Mouse (Mus musculus): ENCODE results near the gene Ryr2. TPM values are rescaled to one million over a fixed set of nuclear protein-coding genes. Genes with fewer than 3 reads are reported as not detected.

Ryr2 gene
- polyA plus RNA-seq, 1 experiment from 2014 or later, result 8.4 TPM

DNA sequence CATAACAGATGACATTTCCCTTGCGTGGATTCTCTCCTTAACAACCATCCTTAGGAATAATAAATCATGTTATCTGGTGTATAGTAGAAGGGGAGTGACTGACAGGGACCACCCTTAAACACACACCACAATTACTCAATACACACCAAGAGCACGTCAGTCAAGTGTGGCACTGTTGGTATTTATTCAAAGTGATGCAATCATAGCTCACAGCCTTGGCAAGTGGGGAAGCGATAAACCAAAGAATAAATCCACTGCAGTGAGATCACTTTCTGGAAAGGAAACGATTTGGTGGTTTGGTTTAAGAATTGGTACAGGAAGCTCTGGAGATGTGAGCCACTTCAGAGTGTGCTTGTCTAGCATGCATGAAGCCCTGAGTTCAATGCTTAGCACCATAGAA is 119.2 kb downstream of the Ryr2 start:
- H3K36me3 ChIP-seq (replicated peaks; ENCODE audit: control insufficient read depth, insufficient read depth), result no peaks in the 10 kb centered on the region
- H3K4me1 ChIP-seq (replicated peaks; ENCODE audit: control insufficient read depth, insufficient read depth, low read length), result no peaks in the 10 kb centered on the region
- no peaks in the 10 kb centered on the region for H3K9me3 ChIP-seq (ENCODE audit: control insufficient read depth, low read length)
- no peak overlapping the region for H3K27ac ChIP-seq
- no peak for ATAC-seq (ENCODE audit: low FRiP score)
- no peak for DNase-seq (ENCODE audit: low spot score)
- H3K4me3 ChIP-seq (replicated peaks; ENCODE audit: low read length), result no peak overlapping the region
- H3K4me2 ChIP-seq (replicated peaks), result no peak overlapping the region
- H3K27me3 ChIP-seq (ENCODE audit: control insufficient read depth, insufficient read depth, low read length), result no peaks in the 10 kb centered on the region
- no peak overlapping the region for H3K9ac ChIP-seq
- 67% methylated on average over 4 of the region's 4 CpGs for WGBS

DNA sequence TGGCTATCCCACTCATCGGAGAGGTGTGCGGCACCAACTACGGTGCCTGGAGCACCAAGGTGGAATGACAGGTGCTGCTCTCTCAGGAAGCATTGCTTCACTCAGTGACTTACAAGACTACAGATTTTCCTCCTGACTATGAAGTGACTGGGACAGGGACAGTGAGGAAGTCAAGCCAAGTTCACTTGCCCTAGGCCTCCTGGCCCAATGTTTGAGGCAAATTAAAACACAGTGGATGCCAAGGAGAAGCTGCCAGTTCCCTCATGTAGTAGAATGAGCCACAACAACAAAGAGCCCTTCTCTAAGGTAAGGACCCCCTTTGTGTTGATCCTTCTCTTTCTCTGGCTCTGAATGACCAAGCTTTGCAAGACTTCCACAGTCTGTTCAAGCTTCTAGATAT is 121.7 kb downstream of the Ryr2 start:
- no peak overlapping the region for H3K9ac ChIP-seq

DNA sequence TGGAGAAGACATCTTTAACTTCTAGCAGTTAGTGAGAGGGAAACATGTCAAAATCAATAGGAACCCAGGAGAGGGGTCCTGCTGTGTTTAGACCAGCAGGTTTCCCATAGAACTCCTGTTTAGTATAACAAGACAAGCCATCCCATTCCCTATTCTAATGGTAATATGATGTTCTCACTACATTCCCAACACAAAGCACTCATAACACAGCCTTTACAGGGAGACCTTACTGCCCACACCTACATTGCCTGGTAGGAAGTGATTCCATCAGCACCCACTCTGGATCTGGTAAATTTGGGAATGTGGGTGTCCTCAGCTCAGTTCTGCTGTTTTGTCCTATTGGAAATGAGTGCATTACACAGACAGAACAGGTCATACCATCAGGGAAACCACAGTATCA is 127.7 kb downstream of the Ryr2 start:
- Histone ChIP-seq H3K9me3 (ENCODE audit: control insufficient read depth, low read length) (no peaks in the 10 kb centered on the region), H3K4me1 (replicated peaks; ENCODE audit: control insufficient read depth, insufficient read depth, low read length) (no peaks in the 10 kb centered on the region), H3K4me2 (replicated peaks) (no peak overlapping the region), H3K9ac (no peak overlapping the region), H3K4me3 (replicated peaks; ENCODE audit: low read length) (no peak overlapping the region), H3K27ac (no peak overlapping the region), H3K36me3 (replicated peaks; ENCODE audit: control insufficient read depth, insufficient read depth) (no peaks in the 10 kb centered on the region), H3K27me3 (ENCODE audit: control insufficient read depth, insufficient read depth, low read length) (no peaks in the 10 kb centered on the region)
- DNase-seq (ENCODE audit: low spot score) (no peak), ATAC-seq (ENCODE audit: low FRiP score) (no peak)

More for the DNA sequence above, 121.7 kb downstream of the Ryr2 start:
- H3K36me3 ChIP-seq (replicated peaks; ENCODE audit: control insufficient read depth, insufficient read depth), result no peaks in the 10 kb centered on the region
- no peak for DNase-seq (ENCODE audit: low spot score)
- no peaks in the 10 kb centered on the region for H3K4me1 ChIP-seq (replicated peaks; ENCODE audit: control insufficient read depth, insufficient read depth, low read length)
- H3K27ac ChIP-seq, result no peak overlapping the region
- no peaks in the 10 kb centered on the region for H3K9me3 ChIP-seq (ENCODE audit: control insufficient read depth, low read length)
- no peak overlapping the region for H3K4me2 ChIP-seq (replicated peaks)
- 91% methylated on average over 3 of the region's 3 CpGs for whole genome bisulfite sequencing
- no peaks in the 10 kb centered on the region for H3K27me3 ChIP-seq (ENCODE audit: control insufficient read depth, insufficient read depth, low read length)
- H3K4me3 ChIP-seq (replicated peaks; ENCODE audit: low read length), result no peak overlapping the region
- no peak for ATAC-seq (ENCODE audit: low FRiP score)

DNA sequence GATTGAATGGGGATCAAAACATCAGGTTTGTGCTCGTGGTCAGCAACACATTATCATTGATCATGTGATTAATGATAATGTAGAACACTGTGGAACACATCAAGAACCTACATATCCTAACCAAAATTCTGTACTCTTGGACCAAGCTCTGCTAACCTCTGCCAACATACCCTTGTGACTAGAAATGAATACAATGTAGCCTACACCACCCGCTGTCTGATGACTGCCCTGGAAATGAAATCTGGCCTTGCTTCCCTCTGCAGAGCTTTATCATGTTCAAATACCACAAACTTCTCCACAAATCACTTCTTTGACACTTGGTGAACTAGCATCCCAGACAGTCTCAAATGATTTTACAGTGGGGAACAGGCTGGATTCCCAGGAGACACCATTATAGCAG is 128.4 kb downstream of the Ryr2 start:
- Histone ChIP-seq H3K9me3 (ENCODE audit: control insufficient read depth, low read length) (no peaks in the 10 kb centered on the region), H3K4me2 (replicated peaks) (no peak overlapping the region), H3K4me3 (replicated peaks; ENCODE audit: low read length) (no peak overlapping the region), H3K27me3 (ENCODE audit: control insufficient read depth, insufficient read depth, low read length) (no peaks in the 10 kb centered on the region), H3K27ac (no peak overlapping the region), H3K9ac (no peak overlapping the region), H3K36me3 (replicated peaks; ENCODE audit: control insufficient read depth, insufficient read depth) (no peaks in the 10 kb centered on the region), H3K4me1 (replicated peaks; ENCODE audit: control insufficient read depth, insufficient read depth, low read length) (no peaks in the 10 kb centered on the region)
- DNase-seq (ENCODE audit: low spot score) (no peak), ATAC-seq (ENCODE audit: low FRiP score) (no peak)
- WGBS, result 81% methylated on average over 2 of the region's 2 CpGs

DNA sequence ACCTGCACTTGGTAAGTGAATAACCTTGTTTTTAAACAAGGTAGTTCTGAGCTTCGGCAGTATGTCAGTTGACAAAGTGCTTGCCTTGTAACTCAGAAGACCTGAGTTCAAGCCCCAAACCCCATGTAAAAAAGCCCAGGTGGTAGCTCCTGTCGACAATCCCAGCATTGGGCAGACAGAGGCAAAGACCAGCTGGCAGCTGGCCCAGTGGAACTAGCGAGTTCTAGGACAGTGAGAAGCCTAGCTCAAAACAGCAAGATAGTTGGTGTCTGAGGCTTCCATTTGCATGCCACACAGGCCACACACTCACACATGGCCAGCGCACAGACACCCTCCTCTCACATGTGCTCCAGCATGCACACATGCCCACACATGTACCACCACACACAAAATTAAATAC is 129.1 kb downstream of the Ryr2 start:
- H3K4me3 ChIP-seq (replicated peaks; ENCODE audit: low read length), result no peak overlapping the region
- H3K4me1 ChIP-seq (replicated peaks; ENCODE audit: control insufficient read depth, insufficient read depth, low read length), result no peaks in the 10 kb centered on the region
- no peak overlapping the region for H3K9ac ChIP-seq
- H3K36me3 ChIP-seq (replicated peaks; ENCODE audit: control insufficient read depth, insufficient read depth), result no peaks in the 10 kb centered on the region
- DNase-seq (ENCODE audit: low spot score) (no peak), ATAC-seq (ENCODE audit: low FRiP score) (no peak)
- H3K27me3 ChIP-seq (ENCODE audit: control insufficient read depth, insufficient read depth, low read length), result no peaks in the 10 kb centered on the region
- no peaks in the 10 kb centered on the region for H3K9me3 ChIP-seq (ENCODE audit: control insufficient read depth, low read length)
- no peak overlapping the region for H3K27ac ChIP-seq
- WGBS, result 82% methylated on average over 4 of the region's 4 CpGs
- no peak overlapping the region for H3K4me2 ChIP-seq (replicated peaks)

DNA sequence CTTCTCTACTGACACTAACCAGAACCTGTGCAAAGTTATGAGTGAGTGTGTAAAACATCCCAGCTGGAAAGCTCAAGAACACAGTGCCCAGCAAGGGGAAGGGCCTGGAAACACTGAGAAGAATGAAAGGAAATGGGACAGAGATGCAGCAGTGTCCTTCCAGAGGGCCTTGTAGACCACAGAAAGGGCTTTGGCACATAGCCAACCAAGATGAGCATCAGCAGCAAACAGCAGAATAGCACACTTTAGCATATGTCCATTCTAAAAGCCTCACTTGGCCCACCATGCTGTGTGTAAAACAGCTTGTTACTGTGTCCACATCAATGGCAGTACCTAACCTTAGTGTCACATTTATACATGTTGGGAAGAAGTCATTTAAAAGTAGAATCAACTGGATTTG is 142.4 kb downstream of the Ryr2 start:
- Histone ChIP-seq H3K36me3 (replicated peaks; ENCODE audit: control insufficient read depth, insufficient read depth) (no peaks in the 10 kb centered on the region), H3K27me3 (ENCODE audit: control insufficient read depth, insufficient read depth, low read length) (no peaks in the 10 kb centered on the region), H3K4me3 (replicated peaks; ENCODE audit: low read length) (no peak overlapping the region), H3K4me1 (replicated peaks; ENCODE audit: control insufficient read depth, insufficient read depth, low read length) (no peaks in the 10 kb centered on the region), H3K4me2 (replicated peaks) (no peak overlapping the region), H3K9ac (no peak overlapping the region), H3K27ac (no peak overlapping the region), H3K9me3 (ENCODE audit: control insufficient read depth, low read length) (no peaks in the 10 kb centered on the region)
- no peak for ATAC-seq (ENCODE audit: low FRiP score)
- no peak for DNase-seq (ENCODE audit: low spot score)

DNA sequence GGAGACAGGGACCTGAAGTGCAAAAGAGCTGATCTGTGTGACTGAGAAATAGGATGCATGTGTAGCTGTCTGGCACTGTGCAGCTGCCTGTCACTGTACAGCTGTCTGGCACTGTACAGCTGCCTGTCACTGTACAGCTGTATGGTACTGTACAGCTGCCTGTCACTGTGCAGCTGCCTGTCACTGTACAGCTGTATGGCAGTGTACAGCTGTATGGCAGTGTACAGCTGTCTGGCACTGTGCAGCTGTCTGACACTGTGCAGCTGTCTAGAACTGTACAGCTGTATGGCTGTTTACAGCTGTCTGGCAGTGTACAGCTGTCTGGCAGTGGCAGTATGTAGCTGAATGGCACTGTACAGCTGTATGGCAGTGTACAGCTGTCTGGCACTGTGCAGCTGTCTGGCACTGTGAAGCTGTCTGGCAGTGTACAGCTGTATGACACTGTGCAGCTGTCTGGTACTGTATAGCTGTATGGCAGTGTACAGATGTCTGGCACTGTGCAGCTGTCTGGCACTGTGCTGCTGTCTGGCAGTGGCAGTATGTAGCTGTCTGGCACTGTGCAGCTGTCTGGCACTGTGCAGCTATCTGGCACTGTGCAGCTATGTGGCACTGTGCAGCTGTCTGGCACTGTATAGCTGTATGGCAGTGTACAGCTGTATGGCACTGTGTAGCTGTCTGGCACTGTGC is 147.1 kb downstream of the Ryr2 start:
- H3K27me3 ChIP-seq (ENCODE audit: control insufficient read depth, insufficient read depth, low read length), result no peaks in the 10 kb centered on the region
- H3K4me3 ChIP-seq (replicated peaks; ENCODE audit: low read length), result no peak overlapping the region
- ATAC-seq (ENCODE audit: low FRiP score), result 0 out of 2 replicates have a peak, but pooled peaks have one; percentile 28
- H3K36me3 ChIP-seq (replicated peaks; ENCODE audit: control insufficient read depth, insufficient read depth), result no peaks in the 10 kb centered on the region
- no peak overlapping the region for H3K27ac ChIP-seq
- no peaks in the 10 kb centered on the region for H3K9me3 ChIP-seq (ENCODE audit: control insufficient read depth, low read length)
- no peak overlapping the region for H3K9ac ChIP-seq
- no peaks in the 10 kb centered on the region for H3K4me1 ChIP-seq (replicated peaks; ENCODE audit: control insufficient read depth, insufficient read depth, low read length)
- no peak for DNase-seq (ENCODE audit: low spot score)
- no peak overlapping the region for H3K4me2 ChIP-seq (replicated peaks)

DNA sequence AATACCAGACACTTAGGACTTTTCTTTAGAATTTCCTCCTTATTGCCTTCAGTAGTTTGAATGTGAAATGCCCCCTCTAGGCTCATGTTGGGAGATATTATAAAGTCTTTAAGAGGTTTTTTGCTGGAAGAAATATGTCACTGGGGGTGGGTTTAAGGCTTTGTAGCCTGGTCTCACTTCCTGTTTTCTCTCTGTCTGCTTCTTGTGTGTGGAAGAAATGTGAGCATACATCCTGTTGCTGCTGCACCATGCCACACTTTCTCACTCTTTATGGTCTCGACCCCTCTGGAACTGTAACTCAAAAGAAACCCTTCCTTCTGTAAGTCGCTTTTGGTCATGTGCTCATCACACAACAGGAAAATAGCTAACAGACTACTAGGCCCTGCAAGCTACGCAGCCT is 147.9 kb downstream of the Ryr2 start:
- no peaks in the 10 kb centered on the region for H3K4me1 ChIP-seq (replicated peaks; ENCODE audit: control insufficient read depth, insufficient read depth, low read length)
- no peaks in the 10 kb centered on the region for H3K27me3 ChIP-seq (ENCODE audit: control insufficient read depth, insufficient read depth, low read length)
- ATAC-seq (ENCODE audit: low FRiP score) (no peak), DNase-seq (ENCODE audit: low spot score) (no peak)
- H3K4me3 ChIP-seq (replicated peaks; ENCODE audit: low read length), result no peak overlapping the region
- no peaks in the 10 kb centered on the region for H3K9me3 ChIP-seq (ENCODE audit: control insufficient read depth, low read length)
- no peak overlapping the region for H3K27ac ChIP-seq
- no peak overlapping the region for H3K4me2 ChIP-seq (replicated peaks)
- no peaks in the 10 kb centered on the region for H3K36me3 ChIP-seq (replicated peaks; ENCODE audit: control insufficient read depth, insufficient read depth)
- H3K9ac ChIP-seq, result no peak overlapping the region
- 83% methylated on average over 3 of the region's 3 CpGs for WGBS

DNA sequence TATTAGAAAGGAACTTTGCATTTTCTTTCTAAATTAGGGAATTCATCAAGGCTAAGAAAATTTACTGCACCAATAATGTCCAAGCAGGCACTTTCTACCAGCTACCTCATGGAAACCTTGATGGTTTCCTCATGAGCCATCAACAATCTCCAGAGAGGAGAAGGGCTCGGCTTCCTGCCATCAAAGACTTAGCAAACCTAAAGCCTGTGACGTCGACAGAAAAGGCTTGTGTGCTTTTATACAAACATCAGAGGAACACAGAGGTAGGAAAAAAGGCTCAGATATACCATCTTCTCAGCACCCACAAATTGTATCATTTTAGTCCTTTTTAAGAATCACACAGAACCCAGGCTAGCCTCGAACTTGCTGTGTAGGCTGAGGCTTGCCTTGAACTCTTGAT is 148.5 kb downstream of the Ryr2 start:
- Histone ChIP-seq H3K27me3 (ENCODE audit: control insufficient read depth, insufficient read depth, low read length) (no peaks in the 10 kb centered on the region), H3K4me2 (replicated peaks) (no peak overlapping the region), H3K9me3 (ENCODE audit: control insufficient read depth, low read length) (no peaks in the 10 kb centered on the region), H3K4me3 (replicated peaks; ENCODE audit: low read length) (no peak overlapping the region), H3K9ac (no peak overlapping the region), H3K27ac (no peak overlapping the region), H3K4me1 (replicated peaks; ENCODE audit: control insufficient read depth, insufficient read depth, low read length) (no peaks in the 10 kb centered on the region), H3K36me3 (replicated peaks; ENCODE audit: control insufficient read depth, insufficient read depth) (no peaks in the 10 kb centered on the region)
- no peak for DNase-seq (ENCODE audit: low spot score)
- 91% methylated on average over 4 of the region's 4 CpGs for WGBS
- ATAC-seq (ENCODE audit: low FRiP score), result no peak

DNA sequence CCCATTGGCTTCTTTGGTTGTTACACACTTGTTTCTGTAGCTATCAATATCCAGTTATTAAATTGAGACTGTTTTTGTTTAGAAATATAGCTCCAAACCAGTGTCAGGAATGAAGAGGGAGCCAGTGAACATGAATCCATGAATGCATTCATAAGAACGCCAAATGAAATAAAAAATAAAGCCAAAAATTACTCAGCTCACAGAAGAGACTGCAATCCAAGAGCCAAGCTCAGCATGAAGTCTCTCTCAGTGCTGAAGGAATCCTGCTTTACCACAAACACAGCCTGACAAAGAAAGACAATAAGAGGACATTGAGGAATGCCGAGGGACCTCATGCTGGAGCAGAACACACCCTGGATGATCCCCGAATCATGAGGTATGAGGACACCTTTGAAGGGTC is 154.8 kb downstream of the Ryr2 start:
- no peaks in the 10 kb centered on the region for H3K4me1 ChIP-seq (replicated peaks; ENCODE audit: control insufficient read depth, insufficient read depth, low read length)
- ATAC-seq (ENCODE audit: low FRiP score) (no peak), DNase-seq (ENCODE audit: low spot score) (no peak)
- H3K36me3 ChIP-seq (replicated peaks; ENCODE audit: control insufficient read depth, insufficient read depth), result no peaks in the 10 kb centered on the region
- no peak overlapping the region for H3K4me3 ChIP-seq (replicated peaks; ENCODE audit: low read length)
- no peak overlapping the region for H3K27ac ChIP-seq
- no peak overlapping the region for H3K9ac ChIP-seq
- H3K27me3 ChIP-seq (ENCODE audit: control insufficient read depth, insufficient read depth, low read length), result no peaks in the 10 kb centered on the region
- no peak overlapping the region for H3K4me2 ChIP-seq (replicated peaks)
- no peaks in the 10 kb centered on the region for H3K9me3 ChIP-seq (ENCODE audit: control insufficient read depth, low read length)
- WGBS, result 62% methylated on average over 3 of the region's 3 CpGs

All from hindbrain, embryonic 14.5 days (tissue).